Mouse (Mus musculus): Measurements from ENCODE around the gene Mylpf. TPM values are rescaled to one million over a fixed set of nuclear protein-coding genes. Genes with fewer than 3 reads are reported as not detected.

Mylpf gene
- polyA plus RNA-seq, 1 experiment from 2014 or later: 2.2 TPM

GRCm38 (mm10) chr7:127183828-127184227 lies 24.9 kb upstream of the Mylpf start:
- Histone ChIP-seq H3K9me3 (ENCODE audit: control insufficient read depth, low read length) (no peaks in the 10 kb centered on the region), H3K4me2 (replicated peaks) (no peak overlapping the region), H3K27ac (no peak overlapping the region), H3K9ac (no peak overlapping the region), H3K27me3 (ENCODE audit: control insufficient read depth, insufficient read depth, low read length) (no peaks in the 10 kb centered on the region), H3K36me3 (replicated peaks; ENCODE audit: control insufficient read depth, insufficient read depth) (no peaks in the 10 kb centered on the region), H3K4me3 (replicated peaks; ENCODE audit: low read length) (no peak overlapping the region), H3K4me1 (replicated peaks; ENCODE audit: control insufficient read depth, insufficient read depth, low read length) (no peaks in the 10 kb centered on the region)
- WGBS: 81% methylated on average over 6 of the region's 6 CpGs
- ATAC-seq (ENCODE audit: low FRiP score) (no peak), DNase-seq (ENCODE audit: low spot score) (no peak)

GRCm38 (mm10) chr7:127184720-127185119 lies 24.0 kb upstream of the Mylpf start:
- Histone ChIP-seq H3K27ac (no peak overlapping the region), H3K4me3 (replicated peaks; ENCODE audit: low read length) (no peak overlapping the region), H3K4me1 (replicated peaks; ENCODE audit: control insufficient read depth, insufficient read depth, low read length) (no peaks in the 10 kb centered on the region), H3K9ac (no peak overlapping the region), H3K9me3 (ENCODE audit: control insufficient read depth, low read length) (no peaks in the 10 kb centered on the region), H3K36me3 (replicated peaks; ENCODE audit: control insufficient read depth, insufficient read depth) (no peaks in the 10 kb centered on the region), H3K4me2 (replicated peaks) (no peak overlapping the region), H3K27me3 (ENCODE audit: control insufficient read depth, insufficient read depth, low read length) (no peaks in the 10 kb centered on the region)
- DNase-seq (ENCODE audit: low spot score) (no peak), ATAC-seq (ENCODE audit: low FRiP score) (no peak)
- WGBS: 57% methylated on average over 1 of the region's 1 CpGs

DNA sequence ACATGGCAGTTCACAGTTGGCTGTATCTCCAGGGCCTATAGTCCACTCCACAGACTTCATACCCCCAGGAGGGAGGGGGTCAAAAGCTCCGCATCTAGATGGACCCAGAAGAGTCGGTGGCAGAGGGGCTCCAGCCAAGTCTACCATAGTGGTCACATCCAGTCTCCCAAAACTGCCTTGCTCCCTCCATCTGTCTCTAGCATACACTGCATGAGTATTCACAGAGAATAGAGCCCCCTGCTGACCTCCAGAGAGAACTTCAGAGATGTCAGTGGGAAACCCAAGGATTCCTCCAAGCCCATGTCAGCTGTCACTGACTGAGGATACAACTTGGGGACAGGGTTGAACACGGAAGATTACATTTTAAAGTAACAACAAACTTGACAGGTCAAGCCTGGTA lies 23.1 kb upstream of the Mylpf start:
- H3K27me3 ChIP-seq (ENCODE audit: control insufficient read depth, insufficient read depth, low read length): no peaks in the 10 kb centered on the region
- DNase-seq (ENCODE audit: low spot score) (no peak), ATAC-seq (ENCODE audit: low FRiP score) (no peak)
- H3K4me2 ChIP-seq (replicated peaks): no peak overlapping the region
- H3K9ac ChIP-seq: no peak overlapping the region
- H3K9me3 ChIP-seq (ENCODE audit: control insufficient read depth, low read length): no peaks in the 10 kb centered on the region
- no peak overlapping the region for H3K4me3 ChIP-seq (replicated peaks; ENCODE audit: low read length)
- no peak overlapping the region for H3K27ac ChIP-seq
- 78% methylated on average over 3 of the region's 3 CpGs for WGBS
- H3K4me1 ChIP-seq (replicated peaks; ENCODE audit: control insufficient read depth, insufficient read depth, low read length): no peaks in the 10 kb centered on the region
- no peaks in the 10 kb centered on the region for H3K36me3 ChIP-seq (replicated peaks; ENCODE audit: control insufficient read depth, insufficient read depth)

DNA sequence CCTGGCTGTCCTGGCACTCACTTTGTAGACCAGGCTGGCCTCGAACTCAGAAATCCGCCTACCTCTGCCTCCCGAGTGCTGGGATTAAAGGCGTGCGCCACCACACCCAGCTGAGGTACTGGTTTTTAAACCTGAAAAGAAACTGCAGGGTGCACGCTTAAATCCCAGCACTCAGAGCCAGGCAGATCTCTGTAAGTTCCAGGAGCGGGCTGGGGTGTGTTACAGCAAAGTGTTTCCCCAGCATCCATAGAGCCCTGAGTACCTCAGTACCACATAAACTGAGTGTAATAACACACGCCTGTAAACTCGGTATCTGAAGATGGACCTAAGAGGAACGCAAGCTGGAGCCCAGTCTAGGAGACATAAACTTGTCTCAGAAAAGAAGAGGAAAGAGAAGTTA lies 21.3 kb upstream of the Mylpf start:
- Histone ChIP-seq H3K9me3 (ENCODE audit: control insufficient read depth, low read length) (no peaks in the 10 kb centered on the region), H3K27me3 (ENCODE audit: control insufficient read depth, insufficient read depth, low read length) (no peaks in the 10 kb centered on the region), H3K4me3 (replicated peaks; ENCODE audit: low read length) (no peak overlapping the region), H3K4me2 (replicated peaks) (no peak overlapping the region), H3K27ac (no peak overlapping the region), H3K36me3 (replicated peaks; ENCODE audit: control insufficient read depth, insufficient read depth) (peaks cover 17% of the 10 kb centered on the region), H3K9ac (no peak overlapping the region), H3K4me1 (replicated peaks; ENCODE audit: control insufficient read depth, insufficient read depth, low read length) (no peaks in the 10 kb centered on the region)
- DNase-seq (ENCODE audit: low spot score) (no peak), ATAC-seq (ENCODE audit: low FRiP score) (no peak)
- WGBS: 79% methylated on average over 10 of the region's 10 CpGs

GRCm38 (mm10) chr7:127188305-127189276 lies 20.1 kb upstream of the Mylpf start:
- Histone ChIP-seq H3K4me1 (replicated peaks; ENCODE audit: control insufficient read depth, insufficient read depth, low read length) (no peaks in the 10 kb centered on the region), H3K4me2 (replicated peaks) (no peak overlapping the region), H3K9ac (no peak overlapping the region), H3K9me3 (ENCODE audit: control insufficient read depth, low read length) (no peaks in the 10 kb centered on the region), H3K36me3 (replicated peaks; ENCODE audit: control insufficient read depth, insufficient read depth) (peaks cover 29% of the 10 kb centered on the region), H3K4me3 (replicated peaks; ENCODE audit: low read length) (no peak overlapping the region), H3K27me3 (ENCODE audit: control insufficient read depth, insufficient read depth, low read length) (no peaks in the 10 kb centered on the region), H3K27ac (no peak overlapping the region)
- ATAC-seq (ENCODE audit: low FRiP score): no peak
- DNase-seq (ENCODE audit: low spot score): no peak
- 90% methylated on average over 17 of the region's 17 CpGs for WGBS

GRCm38 (mm10) chr7:127190672-127191071 lies 18.0 kb upstream of the Mylpf start:
- Histone ChIP-seq H3K4me2 (replicated peaks) (no peak overlapping the region), H3K9ac (no peak overlapping the region), H3K36me3 (replicated peaks; ENCODE audit: control insufficient read depth, insufficient read depth) (peaks cover 40% of the 10 kb centered on the region), H3K4me1 (replicated peaks; ENCODE audit: control insufficient read depth, insufficient read depth, low read length) (peaks cover 12% of the 10 kb centered on the region), H3K9me3 (ENCODE audit: control insufficient read depth, low read length) (no peaks in the 10 kb centered on the region), H3K27me3 (ENCODE audit: control insufficient read depth, insufficient read depth, low read length) (no peaks in the 10 kb centered on the region), H3K27ac (no peak overlapping the region), H3K4me3 (replicated peaks; ENCODE audit: low read length) (no peak overlapping the region)
- no peak for DNase-seq (ENCODE audit: low spot score)
- WGBS: 89% methylated on average over 6 of the region's 6 CpGs
- no peak for ATAC-seq (ENCODE audit: low FRiP score)

DNA sequence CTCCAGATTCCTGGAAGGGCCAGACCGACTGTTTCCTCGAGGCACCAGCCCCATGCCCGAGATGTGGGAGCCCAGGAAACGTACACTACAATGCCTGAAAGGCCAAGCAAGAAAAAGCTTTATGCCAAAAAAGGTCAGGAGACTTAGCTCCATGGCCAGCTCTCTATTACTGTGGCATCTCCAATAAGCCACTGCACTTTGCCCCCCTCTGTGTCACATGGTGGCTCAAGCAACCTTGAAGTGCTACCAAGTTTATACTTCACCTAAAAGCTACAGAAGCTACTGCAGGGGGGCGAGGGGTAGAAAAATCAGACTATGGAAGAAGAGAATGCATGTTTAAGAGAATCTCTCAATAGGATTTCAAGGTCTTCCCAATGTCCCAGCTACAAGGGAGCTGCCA lies 15.7 kb upstream of the Mylpf start:
- no peak overlapping the region for H3K4me2 ChIP-seq (replicated peaks)
- no peak overlapping the region for H3K4me3 ChIP-seq (replicated peaks; ENCODE audit: low read length)
- no peaks in the 10 kb centered on the region for H3K27me3 ChIP-seq (ENCODE audit: control insufficient read depth, insufficient read depth, low read length)
- no peak for ATAC-seq (ENCODE audit: low FRiP score)
- peaks cover 53% of the 10 kb centered on the region for H3K36me3 ChIP-seq (replicated peaks; ENCODE audit: control insufficient read depth, insufficient read depth)
- H3K9ac ChIP-seq: no peak overlapping the region
- H3K9me3 ChIP-seq (ENCODE audit: control insufficient read depth, low read length): no peaks in the 10 kb centered on the region
- WGBS: 95% methylated on average over 5 of the region's 5 CpGs
- peaks cover 17% of the 10 kb centered on the region for H3K4me1 ChIP-seq (replicated peaks; ENCODE audit: control insufficient read depth, insufficient read depth, low read length)
- no peak overlapping the region for H3K27ac ChIP-seq
- no peak for DNase-seq (ENCODE audit: low spot score)

GRCm38 (mm10) chr7:127194011-127194632 lies 14.6 kb upstream of the Mylpf start:
- Histone ChIP-seq H3K4me1 (replicated peaks; ENCODE audit: control insufficient read depth, insufficient read depth, low read length) (peaks cover 17% of the 10 kb centered on the region), H3K4me3 (replicated peaks; ENCODE audit: low read length) (0 out of 2 replicates have a peak overlapping the region, but pooled peaks have one; percentile 67), H3K9ac (0 out of 2 replicates have a peak overlapping the region, but pooled peaks have one; percentile 74), H3K36me3 (replicated peaks; ENCODE audit: control insufficient read depth, insufficient read depth) (peaks cover 64% of the 10 kb centered on the region), H3K9me3 (ENCODE audit: control insufficient read depth, low read length) (no peaks in the 10 kb centered on the region), H3K27ac (no peak overlapping the region), H3K4me2 (replicated peaks) (no peak overlapping the region), H3K27me3 (ENCODE audit: control insufficient read depth, insufficient read depth, low read length) (no peaks in the 10 kb centered on the region)
- DNase-seq (ENCODE audit: low spot score) (no peak), ATAC-seq (ENCODE audit: low FRiP score) (no peak)
- WGBS: 94% methylated on average over 17 of the region's 17 CpGs

GRCm38 (mm10) chr7:127194633-127195029 lies 14.1 kb upstream of the Mylpf start:
- 83% methylated on average over 7 of the region's 7 CpGs for WGBS
- Histone ChIP-seq H3K27ac (no peak overlapping the region), H3K36me3 (replicated peaks; ENCODE audit: control insufficient read depth, insufficient read depth) (peaks cover 69% of the 10 kb centered on the region), H3K4me3 (replicated peaks; ENCODE audit: low read length) (peak overlapping the region; percentile 67), H3K9ac (peak overlapping the region; percentile 74), H3K4me1 (replicated peaks; ENCODE audit: control insufficient read depth, insufficient read depth, low read length) (peaks cover 17% of the 10 kb centered on the region), H3K4me2 (replicated peaks) (peak overlapping the region; percentile 84), H3K27me3 (ENCODE audit: control insufficient read depth, insufficient read depth, low read length) (no peaks in the 10 kb centered on the region), H3K9me3 (ENCODE audit: control insufficient read depth, low read length) (no peaks in the 10 kb centered on the region)
- ATAC-seq (ENCODE audit: low FRiP score) (no peak), DNase-seq (ENCODE audit: low spot score) (no peak)
